Mouse (Mus musculus): ENCODE measurements at regions not wholly inside any gene's neighbourhood (a gene's known extent, or its start where the extent isn't known, plus 50 kb on each side); places are given as distances from the start of the nearest gene placed in this dataset.

- ATAC-seq (replicated peaks; ENCODE audit: poor library complexity, severe bottlenecking), result no peak
Measured at GRCm38 (mm10) chr14:89242159-89242558, 771.0 kb upstream of the Pcdh20 start.

DNA sequence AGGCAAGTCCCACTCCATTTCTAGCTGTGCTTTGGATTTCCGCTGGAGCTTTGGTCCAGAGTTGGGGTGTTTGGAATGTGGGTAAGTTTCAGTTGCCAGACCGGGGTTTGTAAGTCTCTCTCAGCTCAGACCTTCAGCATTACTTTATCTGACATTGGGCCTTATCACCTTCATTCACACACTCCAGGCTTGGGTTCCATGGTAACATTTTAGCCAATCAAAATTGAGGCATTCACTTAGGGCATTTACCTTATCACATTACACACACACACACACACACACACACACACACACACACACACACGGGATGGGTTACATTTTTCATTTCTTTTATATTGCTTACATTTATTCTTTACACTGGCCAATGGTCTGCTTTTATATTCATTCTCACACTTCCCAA, 765.3 kb upstream of the Pcdh20 start:
- no peak for ATAC-seq (replicated peaks; ENCODE audit: poor library complexity, severe bottlenecking)

- no peak for ATAC-seq (replicated peaks; ENCODE audit: poor library complexity, severe bottlenecking)
Measured at GRCm38 (mm10) chr14:89230482-89230881, 759.3 kb upstream of the Pcdh20 start.

DNA sequence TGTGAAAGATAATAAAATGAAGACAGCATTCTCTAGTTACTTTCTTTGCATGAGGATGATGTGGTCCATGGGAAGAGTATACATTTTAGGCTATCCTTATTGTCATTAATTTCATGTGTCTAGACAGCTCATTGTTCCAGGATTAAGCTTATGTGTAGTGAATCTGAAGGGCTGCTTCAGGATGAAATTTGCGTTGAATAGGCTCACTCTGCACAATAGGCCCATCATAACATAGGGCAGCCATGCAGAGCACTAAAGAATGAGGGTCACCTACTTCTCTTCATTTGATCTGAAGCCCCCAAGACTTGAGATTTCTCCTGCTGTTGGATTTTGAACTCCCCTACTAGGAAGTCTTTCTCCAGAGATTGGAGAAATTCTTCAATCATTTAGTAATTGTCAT, 746.2 kb upstream of the Pcdh20 start:
- no peak for ATAC-seq (replicated peaks; ENCODE audit: poor library complexity, severe bottlenecking)

GRCm38 (mm10) chr14:89181386-89181979, 710.3 kb upstream of the Pcdh20 start:
- peak; percentile 52 for ATAC-seq (replicated peaks; ENCODE audit: poor library complexity, severe bottlenecking)

DNA sequence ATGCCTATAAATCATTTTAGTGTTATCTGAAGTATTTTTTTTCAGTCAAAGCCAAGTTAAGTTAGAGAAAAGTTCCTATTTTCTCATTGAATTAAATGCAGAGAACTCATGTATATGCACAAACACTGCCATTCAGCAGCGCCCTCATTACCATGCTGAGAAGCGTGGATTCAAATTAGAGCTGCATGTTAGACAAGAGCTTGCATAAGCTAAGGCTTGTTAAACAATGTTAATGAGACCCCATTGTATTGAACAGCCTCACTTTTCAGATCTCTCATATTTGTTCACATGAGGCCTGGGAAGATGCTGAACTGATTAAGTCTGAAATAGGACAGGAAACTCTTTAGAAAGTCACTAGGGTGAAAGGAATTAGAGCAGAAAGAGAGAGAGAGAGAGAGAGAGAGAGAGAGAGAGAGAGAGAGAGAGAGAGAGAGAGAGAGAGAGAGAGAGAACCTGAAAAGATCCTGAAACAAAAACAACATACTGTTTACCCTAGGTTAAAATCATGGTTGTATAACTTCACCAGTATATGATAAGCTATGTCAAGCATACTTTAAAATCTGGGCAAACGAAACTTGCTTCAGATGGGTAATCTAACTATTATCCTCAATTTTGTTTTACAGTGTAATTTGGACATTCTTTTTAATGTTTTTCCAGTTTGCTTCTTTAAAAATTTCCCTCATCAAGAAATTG, 671.9 kb upstream of the Pcdh20 start:
- no peak for ATAC-seq (replicated peaks; ENCODE audit: poor library complexity, severe bottlenecking)

DNA sequence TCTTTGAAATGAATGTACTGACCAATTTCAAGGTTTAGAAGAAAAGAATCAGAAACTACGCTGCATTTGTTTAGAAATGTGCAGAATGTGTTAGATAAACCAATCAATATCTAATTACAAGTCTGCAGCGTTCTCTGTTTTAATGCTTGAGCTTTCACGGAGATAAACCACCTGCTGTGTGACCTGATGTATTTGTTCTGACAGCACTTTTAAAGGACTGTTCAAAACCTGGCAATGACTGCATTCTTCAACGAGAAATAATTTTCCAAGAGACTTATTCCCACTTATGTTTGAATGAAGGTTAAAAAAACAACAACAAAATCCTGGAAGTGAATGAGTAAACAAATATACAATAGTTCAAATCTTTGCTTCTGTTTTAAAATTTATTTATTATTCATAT, 628.1 kb upstream of the Pcdh20 start:
- ATAC-seq (replicated peaks; ENCODE audit: poor library complexity, severe bottlenecking), result no peak

GRCm38 (mm10) chr14:89089661-89090060, 618.5 kb upstream of the Pcdh20 start:
- ATAC-seq (replicated peaks; ENCODE audit: poor library complexity, severe bottlenecking), result no peak

DNA sequence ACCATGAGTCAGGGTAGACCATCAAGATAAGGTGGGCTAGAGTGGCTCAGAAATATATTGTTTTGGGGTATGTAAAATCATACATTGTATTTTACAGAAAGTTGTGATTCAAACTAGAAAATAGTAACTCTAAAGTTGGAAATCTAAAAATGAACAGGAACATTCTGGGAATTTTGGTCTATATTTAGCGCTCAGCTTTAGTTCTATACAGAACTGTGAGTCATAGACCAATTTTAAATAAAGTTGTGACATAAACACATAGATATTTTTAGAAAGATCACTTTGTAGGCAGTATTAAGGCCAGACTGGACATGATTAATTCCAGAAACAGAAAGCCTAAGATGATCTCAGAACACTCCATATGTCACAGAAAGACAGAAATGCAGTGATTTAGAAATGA, 604.8 kb upstream of the Pcdh20 start:
- ATAC-seq (replicated peaks; ENCODE audit: poor library complexity, severe bottlenecking), result no peak

DNA sequence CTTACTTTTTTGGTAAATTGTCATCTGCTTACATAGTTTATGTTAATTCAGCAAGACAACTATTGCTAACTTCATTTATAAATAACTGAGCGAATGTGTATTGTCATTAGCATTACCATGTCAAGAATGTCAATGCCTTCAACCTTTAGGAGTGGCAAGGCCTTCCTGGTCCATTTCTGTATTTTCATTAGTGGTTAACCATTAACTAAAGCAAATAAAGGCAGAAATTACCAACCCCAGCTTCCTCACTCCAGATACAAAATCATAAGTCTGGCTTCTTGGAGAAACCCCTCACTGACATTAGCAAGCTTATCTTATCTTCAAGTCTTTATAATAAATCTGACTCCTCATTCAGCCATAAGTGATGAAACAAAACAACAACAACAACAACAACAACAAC, 592.8 kb upstream of the Pcdh20 start:
- no peak for ATAC-seq (replicated peaks; ENCODE audit: poor library complexity, severe bottlenecking)

DNA sequence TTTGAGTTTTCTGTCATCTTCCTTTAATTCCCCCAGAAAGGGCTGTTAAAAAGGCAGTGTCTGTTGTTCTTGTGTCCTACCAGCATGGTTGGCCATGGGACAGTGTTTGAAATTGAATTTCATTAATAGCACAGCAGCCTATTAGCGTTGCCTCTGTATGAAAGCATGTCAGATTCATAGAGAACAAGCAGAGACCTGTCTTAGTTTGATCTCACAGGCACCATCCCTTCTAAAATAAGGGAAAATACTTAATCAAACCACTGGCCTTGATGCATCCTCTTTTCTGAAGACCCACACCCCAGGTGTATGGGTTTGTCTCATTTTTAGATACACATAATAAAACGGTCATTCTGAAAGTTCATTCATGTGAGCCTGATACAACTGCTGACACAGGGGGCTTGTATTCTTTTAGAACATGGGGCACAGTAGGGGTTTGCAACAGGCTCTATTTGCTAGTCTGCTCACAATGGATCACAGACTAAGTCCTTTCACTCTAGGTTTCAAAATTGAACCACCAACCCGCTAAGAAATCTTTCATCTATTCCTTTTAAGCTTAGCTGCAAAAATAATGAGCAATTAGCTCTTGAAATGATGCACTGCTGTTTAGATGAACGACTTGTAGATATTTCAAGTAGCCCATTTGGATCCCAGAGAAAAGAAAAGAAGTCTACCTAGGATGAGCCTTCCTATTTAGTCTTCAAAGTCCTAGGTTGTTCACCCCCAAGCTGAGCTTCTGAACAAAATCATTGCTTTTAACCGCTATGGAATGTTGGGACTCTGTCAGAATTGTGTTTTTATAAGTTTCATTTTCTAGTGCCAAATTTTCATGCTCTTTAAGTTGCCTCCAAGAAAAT, 591.6 kb upstream of the Pcdh20 start:
- no peak for ATAC-seq (replicated peaks; ENCODE audit: poor library complexity, severe bottlenecking)

DNA sequence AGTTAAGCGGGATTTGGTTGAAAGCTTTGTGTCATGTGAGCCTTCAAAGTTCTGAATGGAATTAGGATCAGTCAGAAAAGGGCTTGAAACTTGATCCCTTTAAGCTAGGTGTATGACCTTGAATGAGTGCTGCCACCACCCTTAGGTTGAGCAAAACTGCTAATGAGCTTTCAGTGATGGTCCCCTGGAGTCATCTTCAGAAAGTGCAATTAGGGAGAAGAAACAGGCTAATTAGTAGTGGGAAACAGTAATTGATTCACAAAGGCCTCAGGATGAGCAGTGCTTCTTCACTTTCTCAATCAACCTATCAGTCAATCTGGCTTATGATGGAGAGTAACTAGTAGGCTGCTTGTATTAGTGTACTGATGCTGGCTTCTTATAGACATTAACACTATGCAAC, 590.1 kb upstream of the Pcdh20 start:
- no peak for ATAC-seq (replicated peaks; ENCODE audit: poor library complexity, severe bottlenecking)

DNA sequence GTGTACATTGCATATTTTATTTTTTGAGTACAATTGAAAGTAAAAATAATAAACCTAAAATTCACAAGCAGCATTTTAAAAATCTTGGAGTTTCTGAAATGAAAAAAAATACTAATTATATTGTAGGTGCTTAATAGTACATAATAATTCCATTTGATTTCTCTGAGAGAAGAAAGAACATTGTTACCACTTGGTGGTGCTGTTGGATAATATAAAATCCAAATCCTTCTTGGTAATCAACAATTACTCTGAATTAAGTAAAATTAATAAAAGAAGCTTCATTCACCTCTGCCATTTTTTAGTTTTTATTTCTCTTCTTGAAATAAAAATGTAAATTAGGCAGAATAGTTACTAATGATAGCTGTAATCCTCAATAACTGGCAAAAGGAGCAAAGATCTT, 563.2 kb upstream of the Pcdh20 start:
- ATAC-seq (replicated peaks; ENCODE audit: poor library complexity, severe bottlenecking), result no peak

DNA sequence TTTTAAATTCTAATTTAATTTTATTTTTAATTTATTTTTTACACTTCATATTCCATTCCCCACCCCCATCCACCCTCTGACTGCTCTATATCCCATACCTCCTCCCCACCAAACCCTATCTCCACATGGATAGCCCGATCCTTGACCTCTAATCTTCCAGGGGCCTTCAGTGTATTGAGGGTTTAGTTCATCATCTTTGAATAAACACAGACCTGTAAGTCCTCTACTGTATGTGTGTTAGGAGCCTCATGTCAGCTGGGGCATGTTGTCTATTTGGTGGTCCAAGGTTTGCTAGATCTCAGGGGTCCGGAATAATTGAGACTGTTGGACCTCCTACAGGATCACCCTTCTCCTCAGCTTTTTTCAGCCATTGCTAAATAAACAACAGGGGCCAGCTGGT, 540.2 kb upstream of the Pcdh20 start:
- no peak for ATAC-seq (replicated peaks; ENCODE audit: poor library complexity, severe bottlenecking)

GRCm38 (mm10) chr14:89009648-89010047, 538.5 kb upstream of the Pcdh20 start:
- ATAC-seq (replicated peaks; ENCODE audit: poor library complexity, severe bottlenecking), result no peak

DNA sequence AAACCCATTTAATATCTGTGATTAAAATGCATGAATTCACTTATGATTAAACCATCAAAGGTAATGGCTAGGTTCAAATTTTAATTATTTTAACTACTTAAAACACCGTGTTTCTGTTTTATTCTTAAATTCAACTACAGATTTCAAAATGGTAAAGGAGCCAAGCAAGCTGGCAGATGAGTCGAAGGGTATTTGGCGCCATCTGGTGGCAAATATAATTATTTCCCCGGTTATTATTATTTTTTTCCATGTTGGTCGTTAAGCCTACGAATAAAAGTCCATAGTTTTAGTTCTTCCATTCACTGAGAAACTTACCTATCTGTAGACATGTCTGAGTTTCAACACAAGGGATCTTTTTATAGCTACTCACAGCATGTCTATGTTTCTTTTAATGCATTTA, 510.7 kb upstream of the Pcdh20 start:
- ATAC-seq (replicated peaks; ENCODE audit: poor library complexity, severe bottlenecking), result no peak

GRCm38 (mm10) chr14:88976007-88976406, 504.8 kb upstream of the Pcdh20 start:
- ATAC-seq (replicated peaks; ENCODE audit: poor library complexity, severe bottlenecking), result no peak

GRCm38 (mm10) chr14:88934569-88934968, 463.4 kb upstream of the Pcdh20 start:
- ATAC-seq (replicated peaks; ENCODE audit: poor library complexity, severe bottlenecking), result no peak
